Mouse (Mus musculus) MEL (cell line): Measurements from ENCODE around the gene Iqgap3.

Experiments
- EP300 ChIP-seq, 2 experiments: IDR thresholded peaks; 2 replicates each; pipeline ENCODE4 v1.6.1; 2011; ENCODE audit warnings: improper control_type of control experiment in 2 of 2, low read length in 2 of 2, low read depth in 1 of 2, mild to moderate bottlenecking in 1 of 2
- GATA1 ChIP-seq: IDR thresholded peaks from 2 replicates; pipeline ENCODE4 v1.6.1; 2011; ENCODE audit warnings: low read depth, low read length, improper control_type of control experiment
- MAFK ChIP-seq: IDR thresholded peaks from 2 replicates; pipeline ENCODE4 v1.6.1; 2011; ENCODE audit warnings: low read depth, mild to moderate bottlenecking, low read length, improper control_type of control experiment, borderline replicate concordance
- NRF1 ChIP-seq: IDR thresholded peaks from 2 replicates; pipeline ENCODE4 v1.6.1; 2014; ENCODE audit warnings: low read depth, mild to moderate bottlenecking, inconsistent platforms, low read length, improper control_type of control experiment, moderate library complexity; ENCODE audit not compliant: poor library complexity, insufficient read depth, severe bottlenecking

DNA sequence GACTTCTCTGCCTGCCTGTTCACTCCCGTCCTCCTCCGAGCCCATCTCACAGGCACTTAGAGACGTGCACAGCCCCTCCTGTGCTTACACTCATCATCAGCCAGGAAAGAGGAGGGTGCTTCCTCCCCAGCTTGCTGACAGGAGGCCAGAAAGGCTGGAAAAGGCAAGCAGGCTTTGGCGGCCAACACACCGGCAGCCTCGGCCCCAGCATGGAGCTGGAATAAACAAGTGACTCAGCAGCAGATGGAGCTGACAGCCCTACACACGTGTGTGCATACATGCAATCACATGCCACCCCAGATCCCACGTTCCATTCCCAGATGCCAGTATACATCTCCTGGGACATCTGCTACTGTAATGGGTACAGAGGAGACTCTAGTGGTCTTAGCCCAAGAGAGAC, 80.5 kb downstream of the Iqgap3 start:
- TF ChIP-seq GATA1: no peak
- no peak for TF ChIP-seq NRF1
- TF ChIP-seq EP300 (IDR thresholded peaks at IDR 0.05; ENCODE audit: low read depth in 1 of 2, low read length in 2 of 2): no peak
- no peak for TF ChIP-seq MAFK
